In the genomic region with DNA sequence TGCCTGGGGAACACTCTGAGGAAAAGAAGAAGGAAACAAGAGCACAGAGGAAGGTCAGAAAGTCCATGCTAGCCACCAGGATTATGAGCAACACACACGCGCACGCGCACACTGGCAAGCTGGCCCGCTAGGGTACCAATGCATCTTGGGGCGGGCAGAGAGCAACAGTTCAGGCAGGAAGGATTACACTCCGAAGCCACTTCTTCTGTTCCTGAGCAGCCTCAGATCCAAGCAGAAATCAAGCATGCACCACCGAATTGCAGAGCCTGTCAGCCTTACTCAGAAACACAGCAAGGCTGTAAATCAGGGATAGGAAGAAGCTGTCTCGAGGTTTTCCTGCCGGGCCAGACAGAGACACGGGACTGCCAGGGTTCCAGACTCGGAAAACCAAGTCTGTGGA, we compare ENCODE assay signal across 8 mouse cellular contexts.
DNase-seq lines count a peak whose midpoint lies in the region; ATAC-seq lines count a peak whose summit lies in the region.

No protein-coding gene starts in this region.

- no peaks in the 10 kb centered on the region for H3K9me3 ChIP-seq in limb, embryonic 12.5 days

- ATAC-seq in limb, embryonic 12.5 days (ENCODE audit: insufficient number of reproducible peaks, insufficient read depth, low FRiP score, low TSS enrichment, low read depth) = no peak

- intact Hi-C loops in heart, postnatal 10 days (cut with DNase I) = no loop called here

- no peaks in the 10 kb centered on the region for H3K36me3 ChIP-seq in limb, embryonic 12.5 days

- H3K4me1 ChIP-seq in limb, embryonic 12.5 days (replicated peaks) = peaks cover 33% of the 10 kb centered on the region

- peak overlapping the region; percentile 93 for H3K27ac ChIP-seq in limb, embryonic 12.5 days

- no peaks in the 10 kb centered on the region for H3K27me3 ChIP-seq in limb, embryonic 12.5 days

- peak overlapping the region; percentile 13; the same call in 1 of the 2 replicates for H3K9ac ChIP-seq in limb, embryonic 12.5 days (replicated peaks)

- H3K4me3 ChIP-seq in limb, embryonic 12.5 days (replicated peaks) = 0 out of 2 replicates have a peak overlapping the region, but pooled peaks have one; percentile 8

- peak overlapping the region; percentile 48 for H3K4me2 ChIP-seq in limb, embryonic 12.5 days

- WGBS in limb, embryonic 12.5 days = 38% methylated on average over 12 of the region's 12 CpGs

- peak; percentile 35 to 67 for DNase-seq in heart, adult 18-20 months
- no peak for DNase-seq in heart, postnatal 10 days
- peak; percentile 31 for DNase-seq in MN1 (ENCODE audit: low spot score)
- peak; percentile 32 for DNase-seq in heart, adult 9 months (ENCODE audit: low spot score in 2 of 2)
- no peak for DNase-seq in left cerebral cortex, adult 8-10 months (ENCODE audit: low spot score in 2 of 2)
- DNase-seq in right cerebral cortex, adult 2 months (ENCODE audit: low spot score in 2 of 2) = no peak
- no peak for DNase-seq in cerebellum, postnatal 4 days (ENCODE audit: low spot score in 2 of 2)

Comparison
In these comparisons a context has a peak if more than half of its experiments do, and no peak if none do; other contexts are left out.
1. DNase-seq: peak in heart, adult 18-20 months (2 of 2), MN1 (single experiment) and heart, adult 9 months (2 of 2); none in heart, postnatal 10 days (0 of 2), left cerebral cortex, adult 8-10 months (0 of 2), right cerebral cortex, adult 2 months (0 of 2) and cerebellum, postnatal 4 days (0 of 2).